Mouse (Mus musculus): ENCODE measurements around the gene Angptl1. TPM values are rescaled to one million over a fixed set of nuclear protein-coding genes. Genes with fewer than 3 reads are reported as not detected.

The Angptl1 gene
- polyA plus RNA-seq, 1 experiment from 2014 or later = 0.41 TPM

DNA sequence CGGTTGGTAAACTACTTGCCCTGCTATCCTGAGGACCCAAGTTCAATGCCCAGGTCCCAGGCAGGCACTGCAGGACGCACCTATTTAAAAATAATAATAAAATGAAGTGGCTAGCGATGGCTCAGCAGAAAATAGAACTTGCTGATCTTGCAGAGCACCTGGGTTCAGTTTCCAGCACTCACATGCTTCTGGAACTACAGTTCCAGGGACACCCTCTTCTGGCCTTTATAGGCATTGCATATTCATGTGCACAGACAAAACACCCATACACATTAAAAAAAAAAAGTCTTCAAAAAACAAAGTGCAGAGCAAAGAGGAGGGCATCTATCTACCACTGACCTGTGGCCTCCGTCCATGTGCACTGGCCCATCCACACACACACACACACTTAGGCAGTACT lies 53.2 kb downstream of the Angptl1 start:
- Histone ChIP-seq H3K4me3 (ENCODE audit: low read depth, low read length) (no peak overlapping the region), H3K4me2 (ENCODE audit: low read depth, low read length) (no peak overlapping the region), H3K9ac (ENCODE audit: low read depth, low read length) (no peak overlapping the region), H3K4me1 (ENCODE audit: control insufficient read depth, low read depth, low read length) (no peaks in the 10 kb centered on the region), H3K27me3 (ENCODE audit: control insufficient read depth, insufficient read depth, low read depth, low read length) (no peaks in the 10 kb centered on the region), H3K9me3 (replicated peaks; ENCODE audit: control insufficient read depth, low read length) (no peaks in the 10 kb centered on the region), H3K27ac (ENCODE audit: low read length) (no peak overlapping the region), H3K36me3 (ENCODE audit: control insufficient read depth, insufficient read depth) (no peaks in the 10 kb centered on the region)
- ATAC-seq (ENCODE audit: low read depth) = no peak
- WGBS (ENCODE audit: insufficient replicate concordance) = 71% methylated on average over 4 of the region's 4 CpGs

DNA sequence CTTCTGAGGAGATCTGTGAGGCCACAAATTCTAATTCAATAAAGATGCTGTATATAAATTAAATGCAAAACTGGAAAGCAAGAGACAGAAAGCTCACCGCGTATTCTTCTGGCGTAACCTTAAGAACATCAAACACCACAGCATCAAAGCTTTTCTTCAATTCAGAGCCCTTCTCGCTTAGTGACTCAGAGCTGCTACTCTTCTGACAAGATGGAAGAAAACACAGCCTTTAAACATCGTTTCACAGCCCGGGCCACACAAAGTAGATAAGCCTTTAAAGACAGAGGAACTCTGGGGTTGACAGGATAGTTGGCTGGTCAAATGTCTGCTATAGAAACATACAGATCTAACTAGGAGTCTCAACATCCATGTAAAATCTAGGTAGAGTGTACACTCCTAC lies 63.3 kb downstream of the Angptl1 start:
- 79% methylated on average over 6 of the region's 6 CpGs for WGBS (ENCODE audit: insufficient replicate concordance)
- Histone ChIP-seq H3K27me3 (ENCODE audit: control insufficient read depth, insufficient read depth, low read depth, low read length) (no peaks in the 10 kb centered on the region), H3K36me3 (ENCODE audit: control insufficient read depth, insufficient read depth) (no peaks in the 10 kb centered on the region), H3K4me2 (ENCODE audit: low read depth, low read length) (no peak overlapping the region), H3K9ac (ENCODE audit: low read depth, low read length) (no peak overlapping the region), H3K4me3 (ENCODE audit: low read depth, low read length) (no peak overlapping the region), H3K4me1 (ENCODE audit: control insufficient read depth, low read depth, low read length) (no peaks in the 10 kb centered on the region), H3K27ac (ENCODE audit: low read length) (no peak overlapping the region), H3K9me3 (replicated peaks; ENCODE audit: control insufficient read depth, low read length) (no peaks in the 10 kb centered on the region)
- ATAC-seq (ENCODE audit: low read depth) = no peak

- Histone ChIP-seq H3K9me3 (replicated peaks; ENCODE audit: control insufficient read depth, low read length) (no peaks in the 10 kb centered on the region), H3K4me3 (ENCODE audit: low read depth, low read length) (no peak overlapping the region), H3K27ac (ENCODE audit: low read length) (no peak overlapping the region), H3K36me3 (ENCODE audit: control insufficient read depth, insufficient read depth) (no peaks in the 10 kb centered on the region), H3K4me2 (ENCODE audit: low read depth, low read length) (no peak overlapping the region), H3K9ac (ENCODE audit: low read depth, low read length) (no peak overlapping the region), H3K27me3 (ENCODE audit: control insufficient read depth, insufficient read depth, low read depth, low read length) (no peaks in the 10 kb centered on the region), H3K4me1 (ENCODE audit: control insufficient read depth, low read depth, low read length) (no peaks in the 10 kb centered on the region)
- WGBS (ENCODE audit: insufficient replicate concordance) = 77% methylated on average over 3 of the region's 3 CpGs
- no peak for ATAC-seq (ENCODE audit: low read depth)
Measured at GRCm38 (mm10) chr1:156903899-156904298, 65.5 kb downstream of the Angptl1 start.

- Histone ChIP-seq H3K4me3 (ENCODE audit: low read depth, low read length) (no peak overlapping the region), H3K9me3 (replicated peaks; ENCODE audit: control insufficient read depth, low read length) (no peaks in the 10 kb centered on the region), H3K4me1 (ENCODE audit: control insufficient read depth, low read depth, low read length) (peaks cover 3% of the 10 kb centered on the region; the same call in 1 of the 2 replicates), H3K4me2 (ENCODE audit: low read depth, low read length) (no peak overlapping the region), H3K36me3 (ENCODE audit: control insufficient read depth, insufficient read depth) (no peaks in the 10 kb centered on the region), H3K9ac (ENCODE audit: low read depth, low read length) (no peak overlapping the region), H3K27ac (ENCODE audit: low read length) (no peak overlapping the region), H3K27me3 (ENCODE audit: control insufficient read depth, insufficient read depth, low read depth, low read length) (no peaks in the 10 kb centered on the region)
- WGBS (ENCODE audit: insufficient replicate concordance) = 47% methylated on average over 2 of the region's 2 CpGs
- no peak for ATAC-seq (ENCODE audit: low read depth)
Measured at GRCm38 (mm10) chr1:156905660-156906059, 67.3 kb downstream of the Angptl1 start.

DNA sequence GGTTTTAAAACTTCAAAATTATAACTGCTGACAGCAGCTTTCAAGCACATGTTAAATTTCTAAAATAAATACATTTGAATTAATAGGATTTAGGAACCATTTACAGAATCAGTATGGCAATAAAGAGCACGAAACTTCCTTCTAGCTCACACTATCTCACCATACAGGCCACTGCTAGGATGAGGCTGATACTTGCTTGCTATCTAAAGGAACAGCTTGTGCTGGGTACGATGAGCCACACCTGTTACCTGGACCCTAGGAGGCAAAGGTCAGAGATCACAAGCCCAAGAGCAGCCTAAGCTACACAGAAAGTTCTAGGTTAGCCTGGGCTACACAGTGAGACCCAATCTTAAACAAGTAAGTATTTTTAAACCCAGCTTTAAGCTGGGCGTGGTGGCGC lies 70.9 kb downstream of the Angptl1 start:
- peak; percentile 62 for ATAC-seq (ENCODE audit: low read depth)
- 57% methylated on average over 4 of the region's 4 CpGs for WGBS (ENCODE audit: insufficient replicate concordance)
- no peaks in the 10 kb centered on the region for H3K27me3 ChIP-seq (ENCODE audit: control insufficient read depth, insufficient read depth, low read depth, low read length)
- H3K4me3 ChIP-seq (ENCODE audit: low read depth, low read length) = no peak overlapping the region
- H3K4me2 ChIP-seq (ENCODE audit: low read depth, low read length) = no peak overlapping the region
- H3K27ac ChIP-seq (ENCODE audit: low read length) = no peak overlapping the region
- H3K9ac ChIP-seq (ENCODE audit: low read depth, low read length) = no peak overlapping the region
- no peaks in the 10 kb centered on the region for H3K9me3 ChIP-seq (replicated peaks; ENCODE audit: control insufficient read depth, low read length)
- H3K4me1 ChIP-seq (ENCODE audit: control insufficient read depth, low read depth, low read length) = peaks cover 3% of the 10 kb centered on the region; the same call in 1 of the 2 replicates
- no peaks in the 10 kb centered on the region for H3K36me3 ChIP-seq (ENCODE audit: control insufficient read depth, insufficient read depth)

GRCm38 (mm10) chr1:156909866-156910265 lies 71.5 kb downstream of the Angptl1 start:
- Histone ChIP-seq H3K9me3 (replicated peaks; ENCODE audit: control insufficient read depth, low read length) (no peaks in the 10 kb centered on the region), H3K4me2 (ENCODE audit: low read depth, low read length) (no peak overlapping the region), H3K36me3 (ENCODE audit: control insufficient read depth, insufficient read depth) (no peaks in the 10 kb centered on the region), H3K4me3 (ENCODE audit: low read depth, low read length) (no peak overlapping the region), H3K4me1 (ENCODE audit: control insufficient read depth, low read depth, low read length) (peaks cover 3% of the 10 kb centered on the region; the same call in 1 of the 2 replicates), H3K27ac (ENCODE audit: low read length) (no peak overlapping the region), H3K27me3 (ENCODE audit: control insufficient read depth, insufficient read depth, low read depth, low read length) (no peaks in the 10 kb centered on the region), H3K9ac (ENCODE audit: low read depth, low read length) (no peak overlapping the region)
- ATAC-seq (ENCODE audit: low read depth) = no peak

Other genes with a start within 250 kb of the Angptl1 start
- 3.7 and 3.9 TPM in 2 replicates for gene Tor3a, start 164.2 kb upstream of the Angptl1 start, polyA plus RNA-seq (2015; fragmentation: Nextera tagmentation; extraction: Ambion mirVana)
- gene Fam20b, start 119.5 kb upstream of the Angptl1 start, polyA plus RNA-seq (2015; fragmentation: Nextera tagmentation; extraction: Ambion mirVana) = 7.2 and 8.0 TPM in 2 replicates
- gene Ralgps2, start 101.1 kb downstream of the Angptl1 start, polyA plus RNA-seq (2015; fragmentation: Nextera tagmentation; extraction: Ambion mirVana) = 13.1 and 14.2 TPM in 2 replicates

Measured in liver, embryonic 16.5 days (tissue).